ENCODE assay signal across 48 mouse cellular contexts in the genomic region with DNA sequence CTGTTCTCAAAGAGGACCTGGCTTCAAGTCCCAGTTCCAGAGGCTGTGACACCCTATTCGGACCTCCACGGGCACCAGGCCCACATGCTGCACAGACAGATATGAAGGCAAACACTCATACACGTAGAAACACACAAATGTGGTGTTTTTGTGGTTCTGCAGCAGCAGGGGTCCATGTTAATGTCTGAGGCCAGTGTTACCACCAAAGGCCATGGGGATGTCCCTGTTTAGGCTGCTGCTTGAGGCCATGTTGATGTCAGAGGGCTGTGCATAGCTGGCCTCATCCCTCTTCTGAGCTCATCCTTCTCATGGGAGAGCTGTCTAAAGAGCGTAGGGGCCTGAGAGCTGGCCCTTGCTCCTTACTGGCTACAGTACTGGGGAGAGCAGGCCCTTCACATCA. TPM values are rescaled to one million over a fixed set of nuclear protein-coding genes. Genes with fewer than 3 reads are reported as not detected.
"Had no signal": no experiment of that assay in that cellular context is flagged by ENCODE, and none has a peak within 500 bp of the region (broad histone marks: within the 10 kb centered on the region; RNA-seq: fewer than 3 reads in every experiment).

No protein-coding gene starts in this region.

- H3K9ac ChIP-seq: heart, embryonic 12.5 days; heart, embryonic 13.5 days; heart, embryonic 15.5 days; hindbrain, embryonic 12.5 days; hindbrain, embryonic 13.5 days; hindbrain, embryonic 14.5 days; hindbrain, embryonic 15.5 days; intestine, embryonic 15.5 days; kidney, embryonic 15.5 days had no signal

- H3K9me3 ChIP-seq: heart, embryonic 12.5 days; heart, embryonic 13.5 days; heart, embryonic 15.5 days; hindbrain, embryonic 10.5 days; hindbrain, embryonic 12.5 days; hindbrain, embryonic 13.5 days; hindbrain, embryonic 15.5 days; intestine, embryonic 15.5 days; kidney, embryonic 15.5 days had no signal

- H3K27me3 ChIP-seq: heart, embryonic 15.5 days; hindbrain, embryonic 13.5 days; hindbrain, embryonic 15.5 days; intestine, embryonic 15.5 days had no signal

- H3K27ac ChIP-seq: heart, embryonic 13.5 days; heart, embryonic 15.5 days; hindbrain, embryonic 10.5 days; hindbrain, embryonic 12.5 days; hindbrain, embryonic 13.5 days; hindbrain, embryonic 14.5 days; hindbrain, embryonic 15.5 days; hindbrain, postnatal 0 days; intestine, embryonic 15.5 days; kidney, embryonic 15.5 days; kidney, postnatal 0 days; layer of hippocampus, adult 2 months; left cerebral cortex, adult 2 months had no signal

- DNase-seq: heart, postnatal 10 days; heart, postnatal 14 days; heart, postnatal 36 days; heart, postnatal 4 days; kidney, adult 11 months; kidney, adult 18-20 months; kidney, adult 2 months; kidney, adult 8-10 months; kidney, adult 9 months; kidney, postnatal 10 days; kidney, postnatal 14 days; kidney, postnatal 25 days; kidney, postnatal 36 days; kidney, postnatal 4 days; layer of hippocampus, adult 9-11 months; layer of hippocampus, postnatal 36 days had no signal

- H3K4me1 ChIP-seq: heart, embryonic 12.5 days; heart, embryonic 13.5 days; heart, embryonic 15.5 days; hindbrain, embryonic 10.5 days; hindbrain, embryonic 12.5 days; hindbrain, embryonic 13.5 days; hindbrain, embryonic 15.5 days; intestine, embryonic 15.5 days; kidney, embryonic 15.5 days had no signal

- H3K4me2 ChIP-seq: heart, embryonic 11.5 days; heart, embryonic 12.5 days; heart, embryonic 13.5 days; heart, embryonic 15.5 days; hindbrain, embryonic 12.5 days; hindbrain, embryonic 13.5 days; hindbrain, embryonic 14.5 days; hindbrain, embryonic 15.5 days; intestine, embryonic 15.5 days; kidney, embryonic 15.5 days had no signal

- H3K4me3 ChIP-seq: heart, embryonic 12.5 days; heart, embryonic 13.5 days; heart, embryonic 15.5 days; hindbrain, embryonic 10.5 days; hindbrain, embryonic 12.5 days; hindbrain, embryonic 13.5 days; hindbrain, embryonic 15.5 days; intestine, embryonic 15.5 days; kidney, embryonic 15.5 days; layer of hippocampus, adult 2 months; left cerebral cortex, adult 2 months had no signal

- H3K36me3 ChIP-seq: heart, embryonic 12.5 days; heart, embryonic 13.5 days; heart, embryonic 15.5 days; hindbrain, embryonic 10.5 days; hindbrain, embryonic 12.5 days; hindbrain, embryonic 13.5 days; hindbrain, embryonic 15.5 days; intestine, embryonic 15.5 days; kidney, embryonic 15.5 days had no signal

RNA-seq across cellular contexts. Expression of a gene that starts 10.9 kb away (rescaled TPM):
- total RNA-seq: heart, postnatal 10 days; heart, postnatal 14 days; heart, postnatal 25 days; heart, postnatal 36 days; heart, postnatal 4 days; hematopoietic stem cell, adult 5-6 weeks; layer of hippocampus, adult 2 months; left cerebral cortex, adult 18-20 months had no signal
- polyA plus RNA-seq: heart, embryonic 11.5 days; heart, embryonic 12.5 days; heart, embryonic 13.5 days; heart, embryonic 14.5 days; heart, embryonic 15.5 days; heart, postnatal 0 days; hindbrain, embryonic 12.5 days; intestine, embryonic 14.5 days; intestine, embryonic 16.5 days; intestine, postnatal 0 days; kidney, embryonic 14.5 days; kidney, embryonic 16.5 days; kidney, postnatal 0 days had no signal

RNA-seq across cellular contexts. Expression of a gene that starts 55.3 kb away (rescaled TPM):
- total RNA-seq: heart, postnatal 10 days; heart, postnatal 25 days; heart, postnatal 36 days; heart, postnatal 4 days; hindbrain, postnatal 0 days; layer of hippocampus, adult 18-20 months; layer of hippocampus, adult 2 months; layer of hippocampus, adult 8-10 months; layer of hippocampus, postnatal 10 days; layer of hippocampus, postnatal 14 days; layer of hippocampus, postnatal 25 days; layer of hippocampus, postnatal 36 days; left cerebral cortex, adult 18-20 months; left cerebral cortex, adult 2 months; left cerebral cortex, adult 8-10 months had no signal
- polyA plus RNA-seq: heart, embryonic 14.5 days; heart, embryonic 15.5 days; heart, postnatal 0 days; hindbrain, embryonic 12.5 days; hindbrain, embryonic 16.5 days; hindbrain, postnatal 0 days; intestine, embryonic 14.5 days; kidney, embryonic 14.5 days had no signal
